Mouse (Mus musculus) MEL (cell line): Measurements from ENCODE around the gene Foxd2. TPM values are rescaled to one million over a fixed set of nuclear protein-coding genes. Genes with fewer than 3 reads are reported as not detected.
A peak's percentile ranks its signal among the peaks of the same experiment; 100 is the strongest.

Experiments
- DNase-seq: peaks from one replicate; pipeline ENCODE4 v3.0.0; 2011; ENCODE audit warnings: low read depth, low spot score
- H3K27ac ChIP-seq: 2 replicates; pipeline ENCODE4 v1.5.1; 2012; ENCODE audit warnings: low read depth, mild to moderate bottlenecking, control low read depth, low read length, moderate library complexity; ENCODE audit not compliant: control insufficient read depth
- H3K27me3 ChIP-seq, 2 experiments: fragments of 150-350 bp in 1 of 2; sonication (generic) in 1 of 2; 2 replicates each; pipeline ENCODE4 v1.6.1; 2012; ENCODE audit warnings: low read length in 2 of 2, mild to moderate bottlenecking in 2 of 2, improper control_type of control experiment in 1 of 2, moderate library complexity in 1 of 2; ENCODE audit not compliant: insufficient read depth in 2 of 2, control insufficient read depth in 1 of 2
- H3K36me3 ChIP-seq, 2 experiments: 2 replicates each; pipeline ENCODE4 v1.6.1; 2012 to 2014; ENCODE audit warnings: low read length in 2 of 2, improper control_type of control experiment in 1 of 2, inconsistent platforms in 1 of 2, mild to moderate bottlenecking in 1 of 2; ENCODE audit not compliant: insufficient read depth in 2 of 2, control insufficient read depth in 1 of 2
- H3K4me1 ChIP-seq, 2 experiments: fragments of 150-350 bp in 1 of 2; sonication (generic) in 1 of 2; 2 replicates each; pipeline ENCODE4 v1.6.1; 2012; ENCODE audit warnings: low read length in 2 of 2, improper control_type of control experiment in 1 of 2, mild to moderate bottlenecking in 1 of 2; ENCODE audit not compliant: insufficient read depth in 2 of 2, control insufficient read depth in 1 of 2
- H3K4me3 ChIP-seq, 2 experiments: fragments of 150-350 bp in 1 of 2; sonication (generic) in 1 of 2; 2 replicates each; pipeline ENCODE4 v1.5.1; 2012; ENCODE audit warnings: low read depth in 2 of 2, low read length in 2 of 2, mild to moderate bottlenecking in 2 of 2, moderate library complexity in 2 of 2, control low read depth in 1 of 2, improper control_type of control experiment in 1 of 2; ENCODE audit not compliant: control insufficient read depth in 1 of 2, insufficient read depth in 1 of 2
- H3K79me2 ChIP-seq: 2 replicates; pipeline ENCODE4 v1.6.1; 2012; ENCODE audit warnings: mild to moderate bottlenecking, low read length, moderate library complexity; ENCODE audit not compliant: control insufficient read depth, poor library complexity, insufficient read depth
- H3K9ac ChIP-seq: 2 replicates; pipeline ENCODE4 v1.6.1; 2012; ENCODE audit warnings: low read depth, mild to moderate bottlenecking, control low read depth, low read length, moderate library complexity; ENCODE audit not compliant: control insufficient read depth, poor library complexity, severe bottlenecking
- H3K9me3 ChIP-seq: fragments of 150-350 bp; sonication (generic); replicated peaks from 2 replicates; pipeline ENCODE4 v1.6.1; 2012; ENCODE audit warnings: mild to moderate bottlenecking, low read length, improper control_type of control experiment, moderate library complexity; ENCODE audit not compliant: insufficient read depth
- CHD1 ChIP-seq: IDR thresholded peaks from 2 replicates; pipeline ENCODE4 v1.6.1; 2012; ENCODE audit warnings: low read depth, mild to moderate bottlenecking, inconsistent platforms, low read length, improper control_type of control experiment
- CHD2 ChIP-seq: IDR thresholded peaks from 2 replicates; pipeline ENCODE4 v1.6.1; 2011; ENCODE audit warnings: low read length, improper control_type of control experiment
- CTCF ChIP-seq, 3 experiments: IDR thresholded peaks in 2 of 3; conservative IDR thresholded peaks in 1 of 3; 2 replicates each; pipeline ENCODE4 v1.5.1; 2011 to 2012; ENCODE audit warnings: low read length in 3 of 3, low read depth in 2 of 3, mild to moderate bottlenecking in 2 of 3, improper control_type of control experiment in 1 of 3, inconsistent platforms in 1 of 3, mixed read lengths in 1 of 3, moderate library complexity in 1 of 3; ENCODE audit not compliant: control insufficient read depth in 1 of 3, insufficient read depth in 1 of 3, poor library complexity in 1 of 3, severe bottlenecking in 1 of 3
- E2F4 ChIP-seq: IDR thresholded peaks from 2 replicates; pipeline ENCODE4 v1.6.1; 2011; ENCODE audit warnings: low read depth, low read length, improper control_type of control experiment, borderline replicate concordance
- EP300 ChIP-seq, 2 experiments: IDR thresholded peaks; 2 replicates each; pipeline ENCODE4 v1.6.1; 2011; ENCODE audit warnings: improper control_type of control experiment in 2 of 2, low read length in 2 of 2, low read depth in 1 of 2, mild to moderate bottlenecking in 1 of 2
- ETS1 ChIP-seq: IDR thresholded peaks from 2 replicates; pipeline ENCODE4 v1.6.1; 2012; ENCODE audit warnings: low read depth, mild to moderate bottlenecking, inconsistent platforms, low read length, improper control_type of control experiment, moderate library complexity
- GATA1 ChIP-seq: IDR thresholded peaks from 2 replicates; pipeline ENCODE4 v1.6.1; 2011; ENCODE audit warnings: low read depth, low read length, improper control_type of control experiment
- HCFC1 ChIP-seq: IDR thresholded peaks from 2 replicates; pipeline ENCODE4 v1.6.1; 2012; ENCODE audit warnings: low read depth, mild to moderate bottlenecking, inconsistent platforms, low read length, improper control_type of control experiment, moderate library complexity
- JUND ChIP-seq: IDR thresholded peaks from 2 replicates; pipeline ENCODE4 v1.6.1; 2011; ENCODE audit warnings: low read depth, mild to moderate bottlenecking, improper control_type of control experiment, low read length
- KAT2A ChIP-seq: conservative IDR thresholded peaks from 2 replicates; pipeline ENCODE4 v1.6.1; 2012; ENCODE audit warnings: low read depth, low read length, improper control_type of control experiment, inconsistent platforms
- MAX ChIP-seq: IDR thresholded peaks from 2 replicates; pipeline ENCODE4 v1.6.1; 2011; ENCODE audit warnings: low read length, improper control_type of control experiment
- MEF2A ChIP-seq: IDR thresholded peaks from 2 replicates; pipeline ENCODE4 v1.6.1; 2014; ENCODE audit warnings: low read depth, mild to moderate bottlenecking, inconsistent platforms, low read length, improper control_type of control experiment; ENCODE audit not compliant: poor library complexity, insufficient replicate concordance, severe bottlenecking; ENCODE audit errors: extremely low read depth
- MYB ChIP-seq: IDR thresholded peaks from 2 replicates; pipeline ENCODE4 v1.6.1; 2011; ENCODE audit warnings: mild to moderate bottlenecking, low read depth, low read length, improper control_type of control experiment
- RAD21 ChIP-seq: IDR thresholded peaks from 2 replicates; pipeline ENCODE4 v1.6.1; 2011; ENCODE audit warnings: mild to moderate bottlenecking, low read depth, low read length, improper control_type of control experiment
- SIN3A ChIP-seq: IDR thresholded peaks from 2 replicates; pipeline ENCODE4 v1.6.1; 2012; ENCODE audit warnings: low read length, improper control_type of control experiment, inconsistent platforms
- SMC3 ChIP-seq: IDR thresholded peaks from 2 replicates; pipeline ENCODE4 v1.6.1; 2011; ENCODE audit warnings: low read depth, low read length, improper control_type of control experiment
- TAL1 ChIP-seq: IDR thresholded peaks from 2 replicates; pipeline ENCODE4 v1.6.1; 2012; ENCODE audit warnings: mild to moderate bottlenecking, inconsistent platforms, low read length, moderate library complexity, mixed read lengths
- TBP ChIP-seq: IDR thresholded peaks from 2 replicates; pipeline ENCODE4 v1.8.0; 2011; ENCODE audit warnings: low read depth, low read length, improper control_type of control experiment
- UBTF ChIP-seq: IDR thresholded peaks from 2 replicates; pipeline ENCODE4 v1.6.1; 2012; ENCODE audit warnings: low read depth, mild to moderate bottlenecking, inconsistent platforms, low read length, improper control_type of control experiment, moderate library complexity, borderline replicate concordance; ENCODE audit not compliant: insufficient read depth
- USF1 ChIP-seq: IDR thresholded peaks from 2 replicates; pipeline ENCODE4 v1.6.1; 2014; ENCODE audit warnings: low read depth, mild to moderate bottlenecking, inconsistent platforms, low read length, improper control_type of control experiment, moderate library complexity
- ZMIZ1 ChIP-seq: IDR thresholded peaks from 2 replicates; pipeline ENCODE4 v1.6.1; 2012; ENCODE audit warnings: low read depth, mild to moderate bottlenecking, inconsistent platforms, low read length, improper control_type of control experiment, moderate library complexity
- ZNF384 ChIP-seq: IDR thresholded peaks from 2 replicates; pipeline ENCODE4 v1.6.1; 2012; ENCODE audit warnings: low read depth, mild to moderate bottlenecking, inconsistent platforms, low read length, improper control_type of control experiment
- polyA plus RNA-seq, 2 experiments: library from polyadenylated mRNA; stranded (reverse) in 1 of 2; unstranded in 1 of 2; fragments of >175 nt in 1 of 2; fragments of >200 nt in 1 of 2; gene quantifications; 2 replicates each; pipeline versions ENCODE4 v1.2.1 to v1.2.4; 2012; ENCODE audit warnings: low replicate concordance in 2 of 2, low read depth in 1 of 2; ENCODE audit not compliant: insufficient read length in 2 of 2, insufficient read depth in 1 of 2, missing spikeins in 1 of 2
- total RNA-seq: library from RNA; depleted of rRNA; stranded (reverse); fragments of 300-350 nt; gene quantifications from 2 replicates; pipeline ENCODE4 v1.2.3, GENCODE M21; 2012

Foxd2 gene
- total and polyA plus RNA-seq, 3 experiments: 0.73 to 1.1 TPM; not detected in 1

- Histone ChIP-seq H3K9me3 (no peaks in the 10 kb centered on the region), H3K79me2 (peaks cover 10% of the 10 kb centered on the region), H3K36me3 (peaks cover 0 to 8% of the 10 kb centered on the region in 2 experiments; a peak in 2 of 4 replicates), H3K9ac (no peak overlapping the region), H3K27me3 (no peaks in the 10 kb centered on the region), H3K27ac (no peak overlapping the region), H3K4me1 (peaks cover 0 to 5% of the 10 kb centered on the region in 2 experiments; a peak in 1 of 4 replicates), H3K4me3 (no peak overlapping the region)
- no peak for DNase-seq
- no peak for TF ChIP-seq CHD2
- no peak for TF ChIP-seq ZMIZ1
- no peak for TF ChIP-seq RAD21
- TF ChIP-seq JUND: no peak
- no peak for TF ChIP-seq ETS1
These were observed 4.3 kb upstream of the Foxd2 start for GRCm38 (mm10) chr4:114912705-114913593.

- H3K27me3 ChIP-seq: no peaks in the 10 kb centered on the region
- peak overlapping the region; percentile 97 for H3K27ac ChIP-seq
- peaks cover 10% of the 10 kb centered on the region for H3K79me2 ChIP-seq
- peaks cover 0 to 8% of the 10 kb centered on the region in 2 experiments; a peak in 2 of 4 replicates for H3K36me3 ChIP-seq
- DNase-seq: peak; percentile 83
- H3K4me3 ChIP-seq: peak overlapping the region; percentile 46 to 90
- no peaks in the 10 kb centered on the region for H3K9me3 ChIP-seq
- TF ChIP-seq ETS1: no peak
- TF ChIP-seq CHD1: no peak
- no peak for TF ChIP-seq EP300 (IDR thresholded peaks at IDR 0.05; ENCODE audit: low read depth in 1 of 2, low read length in 2 of 2)
- peak; percentile 51 for TF ChIP-seq SMC3
- TF ChIP-seq ZNF384: peak; percentile 79
- TF ChIP-seq TBP: no peak
- TF ChIP-seq RAD21: peak; percentile 30
- TF ChIP-seq ZMIZ1: no peak
- TF ChIP-seq TAL1: no peak
- no peak for TF ChIP-seq MYB
- TF ChIP-seq E2F4: no peak
- TF ChIP-seq SIN3A: 0 out of 2 replicates have a peak, but pooled peaks have one; percentile 12
- TF ChIP-seq KAT2A: no peak
- no peak for TF ChIP-seq GATA1
- no peak for TF ChIP-seq MAX
- TF ChIP-seq USF1: no peak
- no peak for TF ChIP-seq MEF2A
- no peak for TF ChIP-seq HCFC1
- peak; percentile 83 to 92 (median 92) for TF ChIP-seq CTCF (IDR thresholded peaks at IDR 0.05 in 2 of 3, conservative IDR thresholded peaks at IDR 0.05 in 1 of 3; ENCODE audit: control insufficient read depth in 1 of 3, insufficient read depth in 1 of 3, low read depth in 2 of 3, low read length in 3 of 3, poor library complexity in 1 of 3, severe bottlenecking in 1 of 3)
- no peak for TF ChIP-seq JUND
- no peak for TF ChIP-seq UBTF
- TF ChIP-seq, all 39 proteins: peak for 5
- peak overlapping the region; percentile 89 for H3K9ac ChIP-seq
- peaks cover 0 to 5% of the 10 kb centered on the region in 2 experiments; a peak in 1 of 4 replicates for H3K4me1 ChIP-seq
These were observed 1.2 kb upstream of the Foxd2 start for GRCm38 (mm10) chr4:114909602-114910484.
